In genomic region chr3:29862437-29862836, GRCm38 (mm10) we compare ENCODE assay signal across 24 mouse cellular contexts.
DNase-seq lines count a peak whose midpoint lies in the region; ATAC-seq and TF ChIP-seq lines count a peak whose summit lies in the region.
"Had no signal": no experiment of that assay in that cellular context is flagged by ENCODE, and none has a peak within 500 bp of the region (broad histone marks: within the 10 kb centered on the region; RNA-seq: fewer than 3 reads in every experiment).

No protein-coding gene starts in this region.

- no peaks in the 10 kb centered on the region for H3K9me3 ChIP-seq in liver, embryonic 11.5 days (ENCODE audit: control insufficient read depth, low read length)
- H3K9me3 ChIP-seq in lung, embryonic 14.5 days (ENCODE audit: low read depth, low read length): no peaks in the 10 kb centered on the region
- H3K9me3 ChIP-seq in lung, postnatal 0 days (ENCODE audit: low read length): no peaks in the 10 kb centered on the region
- H3K9me3 ChIP-seq: embryonic facial prominence, embryonic 10.5 days; embryonic facial prominence, embryonic 12.5 days; forebrain, embryonic 13.5 days; forebrain, embryonic 15.5 days; G1E had no signal

- no peak overlapping the region for H3K27ac ChIP-seq in liver, adult 2 months (replicated peaks; ENCODE audit: insufficient read depth, low read depth, low read length)
- H3K27ac ChIP-seq in liver, embryonic 11.5 days (ENCODE audit: low read depth, low read length): no peak overlapping the region
- H3K27ac ChIP-seq in lung, embryonic 14.5 days (ENCODE audit: low read depth): no peak overlapping the region
- H3K27ac ChIP-seq in lung, postnatal 0 days (ENCODE audit: low read length): no peak overlapping the region
- H3K27ac ChIP-seq: embryonic facial prominence, embryonic 10.5 days; embryonic facial prominence, embryonic 12.5 days; forebrain, embryonic 13.5 days; forebrain, embryonic 15.5 days had no signal

- peak; percentile 7 for DNase-seq in liver, adult 2 months (ENCODE audit: extremely low read depth, low read depth, low spot score)
- no peak for DNase-seq in liver, embryonic 11.5 days (ENCODE audit: low spot score)
- peak; percentile 64 for DNase-seq in lung, embryonic 14.5 days
- no peak for DNase-seq in lung, postnatal 14 days
- peak; percentile 16 for DNase-seq in lung, postnatal 0 days (ENCODE audit: low spot score)
- no peak for DNase-seq in lung, postnatal 36 days
- DNase-seq: adrenal gland, adult 8-10 months; adrenal gland, postnatal 14 days; adrenal gland, postnatal 36 days; B cell, adult 2 months; cerebellum, adult 11-12 months; cerebellum, adult 2 months; cerebellum, adult 9-10 months; cerebellum, postnatal 10 days; cerebellum, postnatal 25 days had no signal

- H3K9ac ChIP-seq in liver, adult 2 months (ENCODE audit: low read depth, low read length): no peak overlapping the region
- no peak overlapping the region for H3K9ac ChIP-seq in liver, embryonic 11.5 days (ENCODE audit: low read depth, low read length)
- no peak overlapping the region for H3K9ac ChIP-seq in lung, embryonic 14.5 days
- H3K9ac ChIP-seq in lung, postnatal 0 days (replicated peaks; ENCODE audit: low read depth): no peak overlapping the region
- H3K9ac ChIP-seq: embryonic facial prominence, embryonic 12.5 days; forebrain, embryonic 13.5 days; forebrain, embryonic 15.5 days had no signal

- WGBS in liver, adult 2 months: 30% methylated on average over 4 of the region's 4 CpGs
- WGBS in liver, embryonic 11.5 days: 86% methylated on average over 4 of the region's 4 CpGs
- WGBS in lung, embryonic 14.5 days: 48% methylated on average over 4 of the region's 4 CpGs
- 47% methylated on average over 4 of the region's 4 CpGs for WGBS in lung, postnatal 0 days

- no peaks in the 10 kb centered on the region for H3K27me3 ChIP-seq in liver, adult 2 months (ENCODE audit: control insufficient read depth, insufficient read depth, low read length)
- H3K27me3 ChIP-seq in liver, embryonic 11.5 days (replicated peaks; ENCODE audit: control insufficient read depth, insufficient read depth, low read length): no peaks in the 10 kb centered on the region
- no peaks in the 10 kb centered on the region for H3K27me3 ChIP-seq in lung, embryonic 14.5 days (ENCODE audit: insufficient read depth, low read length)
- H3K27me3 ChIP-seq in lung, postnatal 0 days (replicated peaks; ENCODE audit: insufficient read depth, low read length): no peaks in the 10 kb centered on the region
- H3K27me3 ChIP-seq: CH12.LX; embryonic facial prominence, embryonic 12.5 days; forebrain, embryonic 13.5 days; forebrain, embryonic 15.5 days had no signal

- TF ChIP-seq CTCF in liver, adult 2 months (IDR thresholded peaks at IDR 0.05; ENCODE audit: low read depth, low read length): no peak
- no peak for TF ChIP-seq CTCF in lung, embryonic 14.5 days (IDR thresholded peaks at IDR 0.05; ENCODE audit: low read depth)
- TF ChIP-seq CTCF in lung, postnatal 0 days (IDR thresholded peaks at IDR 0.05): no peak

- no peak overlapping the region for H3K4me3 ChIP-seq in liver, adult 2 months (ENCODE audit: insufficient read depth, low read depth, low read length)
- no peak overlapping the region for H3K4me3 ChIP-seq in liver, embryonic 11.5 days (ENCODE audit: low read depth, low read length)
- H3K4me3 ChIP-seq in lung, embryonic 14.5 days (ENCODE audit: low read depth, low read length): no peak overlapping the region
- no peak overlapping the region for H3K4me3 ChIP-seq in lung, postnatal 0 days (ENCODE audit: low read depth, low read length)
- H3K4me3 ChIP-seq: embryonic facial prominence, embryonic 10.5 days; embryonic facial prominence, embryonic 12.5 days; forebrain, embryonic 13.5 days; forebrain, embryonic 15.5 days had no signal

- no peak overlapping the region for H3K4me2 ChIP-seq in liver, embryonic 11.5 days
- H3K4me2 ChIP-seq in lung, embryonic 14.5 days: no peak overlapping the region
- H3K4me2 ChIP-seq in lung, postnatal 0 days (replicated peaks; ENCODE audit: low read depth, low read length): no peak overlapping the region
- H3K4me2 ChIP-seq: embryonic facial prominence, embryonic 12.5 days; forebrain, embryonic 13.5 days; forebrain, embryonic 15.5 days had no signal

- TF ChIP-seq EP300 in lung, postnatal 0 days (IDR thresholded peaks at IDR 0.05): no peak

- no peak for ATAC-seq in liver, embryonic 11.5 days (replicated peaks; ENCODE audit: low FRiP score)
- peak; percentile 69; the same call in 1 of the 2 replicates for ATAC-seq in lung, embryonic 14.5 days (ENCODE audit: insufficient read depth)
- ATAC-seq in lung, postnatal 0 days: no peak
- ATAC-seq: activated CD4-positive, CD25-positive, alpha-beta regulatory T cell, adult 4 months; CD4-positive, CD25-positive, alpha-beta regulatory T cell, adult 4 months; forebrain, embryonic 13.5 days; forebrain, embryonic 15.5 days; Patski had no signal

- no peak for TF ChIP-seq POLR2A in liver, adult 2 months (IDR thresholded peaks at IDR 0.05; ENCODE audit: extremely low read depth, insufficient read depth, low read length)

- H3K4me1 ChIP-seq in liver, adult 2 months (ENCODE audit: control insufficient read depth, insufficient read depth, low read length): no peaks in the 10 kb centered on the region
- no peaks in the 10 kb centered on the region for H3K4me1 ChIP-seq in liver, embryonic 11.5 days (replicated peaks; ENCODE audit: control insufficient read depth, insufficient read depth, low read length)
- 0 out of 2 replicates have a peak, but pooled peaks cover 4% of the 10 kb centered on the region for H3K4me1 ChIP-seq in lung, embryonic 14.5 days (ENCODE audit: insufficient read depth)
- H3K4me1 ChIP-seq in lung, postnatal 0 days (ENCODE audit: insufficient read depth, low read depth, low read length): no peaks in the 10 kb centered on the region
- H3K4me1 ChIP-seq: embryonic facial prominence, embryonic 10.5 days; embryonic facial prominence, embryonic 12.5 days; forebrain, embryonic 13.5 days; forebrain, embryonic 15.5 days had no signal

- H3K36me3 ChIP-seq in liver, adult 2 months (ENCODE audit: control insufficient read depth, insufficient read depth, low read length): no peaks in the 10 kb centered on the region
- H3K36me3 ChIP-seq in liver, embryonic 11.5 days (ENCODE audit: control insufficient read depth, insufficient read depth, low read length): no peaks in the 10 kb centered on the region
- no peaks in the 10 kb centered on the region for H3K36me3 ChIP-seq in lung, embryonic 14.5 days (ENCODE audit: insufficient read depth)
- no peaks in the 10 kb centered on the region for H3K36me3 ChIP-seq in lung, postnatal 0 days (ENCODE audit: insufficient read depth, low read length)
- H3K36me3 ChIP-seq: embryonic facial prominence, embryonic 10.5 days; embryonic facial prominence, embryonic 12.5 days; forebrain, embryonic 15.5 days; G1E had no signal

- no peaks in the 10 kb centered on the region for H3K79me2 ChIP-seq in liver, adult 2 months (ENCODE audit: control insufficient read depth, insufficient read depth, low read length)

Comparison
In these comparisons a context has a peak if more than half of its experiments do, and no peak if none do; other contexts are left out.
1. DNase-seq: peak in liver, adult 2 months (single experiment), lung, embryonic 14.5 days (single experiment) and lung, postnatal 0 days (single experiment); none in liver, embryonic 11.5 days (single experiment), lung, postnatal 14 days (single experiment) and lung, postnatal 36 days (single experiment).